Mouse (Mus musculus) heart, postnatal 4 days (tissue): Measurements from ENCODE around the gene Begain. TPM values are rescaled to one million over a fixed set of nuclear protein-coding genes. Genes with fewer than 3 reads are reported as not detected.
A peak's percentile ranks its signal among the peaks of the same experiment; 100 is the strongest.

Experiments used
- DNase-seq: peaks from one replicate; pipeline ENCODE4 v3.0.0; 2021
- total RNA-seq, 2 experiments: library from RNA; stranded (reverse); gene quantifications; 2 replicates each; pipeline ENCODE4 v1.2.3; 2021

Begain gene
- total RNA-seq, 2 experiments from 2014 or later, result 2.1 to 2.6 TPM

DNA sequence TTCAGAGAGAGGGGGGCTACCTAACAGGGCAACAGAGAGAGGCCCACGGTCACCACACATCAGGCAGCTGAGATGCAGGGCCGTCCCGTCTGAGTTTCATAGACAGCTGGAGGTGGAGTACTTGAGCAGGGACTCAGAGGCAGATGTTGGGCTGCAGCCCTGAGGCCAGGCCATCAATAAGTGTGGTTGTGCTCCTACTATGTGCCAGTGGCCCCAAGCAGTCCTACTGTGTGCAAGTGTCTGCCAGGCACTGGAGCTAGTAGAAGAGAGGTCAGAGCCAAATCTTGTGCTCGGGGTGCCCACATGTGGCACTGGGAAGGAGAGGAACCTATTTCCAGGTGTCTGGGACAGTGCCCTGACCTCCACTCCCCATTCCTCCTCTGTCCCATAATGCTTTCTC lies 18.1 kb downstream of the Begain start:
- DNase-seq, result no peak

DNA sequence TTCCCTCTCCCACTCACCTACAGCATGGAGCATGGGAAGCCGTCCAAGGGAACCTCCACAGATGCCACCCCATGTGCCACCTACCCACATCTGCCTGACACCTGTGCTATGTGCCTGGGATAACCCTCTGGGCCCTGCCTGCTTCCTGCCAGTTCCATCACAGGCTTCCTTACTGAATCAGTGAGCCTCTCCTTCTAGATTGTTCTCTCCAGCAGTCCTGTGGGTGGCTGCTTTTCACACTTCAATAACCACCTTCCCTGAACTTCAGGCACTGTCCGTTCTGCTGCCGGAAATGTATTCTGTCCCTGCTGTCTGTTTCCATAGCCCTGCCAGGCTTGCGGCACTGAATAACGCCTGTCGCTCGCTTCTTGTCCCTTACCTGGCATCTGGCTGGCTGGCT lies 22.4 kb downstream of the Begain start:
- no peak for DNase-seq

DNA sequence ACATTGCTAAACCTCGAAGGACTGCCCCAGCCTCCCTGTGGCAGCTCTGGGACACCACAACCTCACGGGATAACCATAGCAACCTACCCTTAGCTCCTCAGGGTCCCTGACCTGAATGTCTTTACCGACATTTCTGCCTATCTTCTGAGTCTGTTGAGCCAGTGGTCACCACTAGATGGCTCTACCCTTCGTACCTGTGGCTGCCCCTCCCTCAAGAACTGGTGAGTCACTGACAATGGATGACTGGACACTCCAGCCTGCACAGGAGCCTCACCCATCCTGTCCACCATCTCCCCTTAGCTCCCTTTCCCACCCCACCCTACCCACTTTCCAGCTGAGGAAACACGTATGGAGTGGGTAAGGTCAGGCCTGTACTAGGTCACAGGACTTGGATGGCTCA lies 23.5 kb downstream of the Begain start:
- no peak for DNase-seq

DNA sequence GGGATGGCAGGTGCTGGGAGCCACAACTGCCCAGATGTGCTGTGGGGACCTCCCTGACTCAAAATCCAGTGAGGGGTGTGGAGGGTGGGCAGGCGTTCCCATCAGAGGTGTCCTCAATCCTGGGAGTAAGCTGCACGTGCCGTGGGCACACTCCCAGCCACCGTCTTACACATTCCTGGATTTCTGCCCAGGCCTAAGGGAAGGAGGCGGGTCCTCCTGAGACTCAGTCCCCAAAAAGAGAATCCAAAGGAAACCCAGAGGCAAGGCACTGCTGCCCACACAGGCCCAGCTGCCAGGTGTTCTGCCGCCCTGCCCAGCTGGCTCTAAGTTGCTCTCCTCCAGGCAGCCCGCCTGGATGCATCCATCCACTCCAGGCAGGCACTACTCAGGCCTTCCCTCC lies 28.7 kb downstream of the Begain start:
- no peak for DNase-seq

DNA sequence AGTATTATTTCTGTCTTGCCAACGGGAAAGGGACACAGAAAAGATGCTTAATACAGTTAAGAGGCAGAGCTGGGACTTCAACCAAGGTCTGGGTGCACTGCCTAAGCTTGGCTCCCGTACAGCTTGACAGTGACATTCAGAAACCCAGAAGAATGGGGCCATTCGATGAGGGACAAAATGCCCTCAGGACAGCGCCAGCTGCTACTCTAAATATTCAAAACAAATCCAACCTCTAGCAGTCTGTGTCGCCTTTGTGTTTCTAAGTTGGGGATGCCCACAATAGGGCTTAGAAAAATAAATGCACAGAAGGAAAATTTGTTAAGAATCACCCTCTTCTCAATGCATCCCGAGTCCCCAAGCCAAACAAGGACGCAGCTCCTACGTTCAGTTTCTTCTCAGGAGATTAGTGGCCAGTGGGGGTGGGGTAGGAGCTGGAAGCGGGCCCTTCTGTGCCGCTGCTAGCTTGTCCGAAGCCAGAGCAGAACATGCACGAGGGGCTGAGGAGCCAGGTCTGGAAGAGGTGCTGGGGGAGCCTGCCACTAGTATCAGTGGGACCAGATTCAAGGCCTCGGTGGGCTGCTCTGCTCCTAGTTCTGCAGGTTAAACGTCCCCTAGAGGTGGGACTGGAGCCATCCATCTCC lies 29.7 kb downstream of the Begain start:
- DNase-seq, result no peak

DNA sequence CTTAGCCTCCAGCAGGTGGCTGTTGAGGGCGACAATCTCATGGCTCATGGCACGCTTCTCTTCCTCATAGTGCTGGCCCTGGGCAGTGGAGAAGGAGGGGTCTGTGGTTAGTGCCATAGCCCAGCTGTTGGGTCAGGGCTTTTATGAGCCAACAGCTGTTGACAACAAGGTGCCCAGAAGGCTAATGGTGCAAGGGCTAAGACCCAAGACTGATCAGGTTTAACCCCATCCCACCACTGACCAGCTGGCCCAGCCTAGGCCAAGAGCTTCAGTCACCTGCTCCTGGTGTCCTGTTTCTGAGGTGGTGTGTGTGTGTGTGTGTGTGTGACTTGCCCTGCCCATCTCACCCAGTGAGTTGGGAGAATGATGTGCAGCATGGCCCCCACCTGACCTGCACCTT lies 31.0 kb downstream of the Begain start:
- no peak for DNase-seq

DNA sequence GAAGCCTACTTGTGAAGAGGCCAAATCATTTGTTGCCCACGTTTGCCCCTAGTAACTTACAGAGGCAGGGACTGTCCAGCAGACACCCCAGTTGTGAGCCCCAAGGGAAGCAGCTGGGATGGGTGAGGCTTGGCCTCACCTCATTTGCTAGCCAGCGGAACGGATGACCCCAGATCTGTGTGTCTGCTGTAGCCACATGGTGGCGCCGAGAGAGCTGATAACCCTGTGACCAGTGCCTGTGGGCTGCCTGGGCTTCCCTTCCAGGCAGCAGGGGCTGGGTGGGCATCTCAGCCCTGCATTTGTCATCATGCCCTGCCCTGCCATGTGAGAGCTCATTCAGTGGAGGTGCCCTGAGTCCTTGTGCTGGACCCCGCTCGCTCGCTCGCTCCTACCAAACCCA lies 44.2 kb downstream of the Begain start:
- no peak for DNase-seq

DNA sequence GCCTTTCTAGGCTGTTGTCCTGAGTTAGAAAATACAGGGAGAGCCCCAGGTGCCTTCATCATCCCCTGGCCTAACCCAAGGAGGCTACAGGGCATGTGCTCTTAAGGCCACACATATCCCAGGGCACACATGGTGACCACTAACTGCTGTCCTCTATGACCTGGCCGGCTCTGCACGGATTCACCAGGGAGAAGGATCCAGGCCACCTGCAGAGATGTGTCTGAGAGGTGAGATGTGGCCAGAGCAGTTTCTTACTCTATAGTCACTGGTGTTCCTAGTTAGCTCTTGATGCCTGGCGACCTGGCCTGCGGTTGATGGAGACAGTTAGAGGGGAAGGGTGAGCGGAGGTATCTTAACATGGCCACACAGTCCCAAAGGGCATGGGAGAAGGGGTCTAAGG lies 45.1 kb downstream of the Begain start:
- no peak for DNase-seq

DNA sequence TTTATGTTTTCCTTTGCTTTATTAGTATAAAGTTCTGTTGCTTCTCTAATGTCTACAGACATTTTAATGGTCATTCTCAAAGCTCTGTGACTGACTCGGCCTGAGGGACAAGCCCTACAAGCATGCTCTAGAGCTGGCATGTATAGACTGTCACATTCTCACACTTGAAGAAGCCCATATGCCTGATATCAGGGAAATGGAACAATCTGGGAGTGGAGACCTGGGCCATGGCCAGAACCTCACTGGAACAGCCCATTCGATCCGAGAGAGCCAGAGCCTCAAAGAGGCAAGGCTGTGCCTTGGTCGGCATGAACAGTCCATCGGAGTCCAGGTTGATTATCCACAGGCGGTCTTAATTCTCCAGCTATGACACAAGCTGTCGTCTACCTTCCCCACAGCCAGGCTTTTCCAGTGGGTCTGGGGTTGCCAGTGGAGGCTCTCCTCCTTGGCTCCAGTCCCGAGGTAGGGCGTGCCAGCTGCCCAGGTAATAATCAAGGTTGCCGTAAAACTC lies 45.8 kb downstream of the Begain start:
- DNase-seq, result no peak

DNA sequence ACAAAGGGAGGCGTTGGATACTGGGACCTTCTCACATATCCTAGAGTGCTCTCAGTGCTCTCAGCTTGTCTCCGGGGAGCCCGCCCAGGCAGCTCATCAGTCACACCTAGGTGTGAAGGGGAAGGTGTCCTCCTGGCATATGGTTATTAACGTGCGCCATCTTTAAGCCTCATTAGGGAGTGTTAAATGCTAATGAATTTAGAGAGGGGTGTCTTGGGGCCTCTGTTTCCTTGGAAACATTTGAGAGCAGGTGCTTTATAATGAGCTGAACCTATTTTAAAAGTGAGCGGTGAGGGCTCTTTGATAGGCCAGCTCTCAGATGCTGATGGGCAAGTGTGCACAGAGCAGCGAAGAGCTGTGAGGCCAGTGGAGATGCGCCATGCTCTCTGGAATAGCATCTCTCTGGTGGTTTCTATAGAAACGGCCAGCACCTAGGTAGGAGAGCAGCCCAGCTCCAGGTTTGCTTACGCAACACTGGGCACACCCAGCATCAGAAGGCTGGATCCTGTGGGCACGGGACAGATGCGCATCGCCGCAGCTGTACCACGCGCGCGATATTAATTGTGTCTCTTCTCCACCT lies 57.9 kb downstream of the Begain start:
- no peak for DNase-seq

DNA sequence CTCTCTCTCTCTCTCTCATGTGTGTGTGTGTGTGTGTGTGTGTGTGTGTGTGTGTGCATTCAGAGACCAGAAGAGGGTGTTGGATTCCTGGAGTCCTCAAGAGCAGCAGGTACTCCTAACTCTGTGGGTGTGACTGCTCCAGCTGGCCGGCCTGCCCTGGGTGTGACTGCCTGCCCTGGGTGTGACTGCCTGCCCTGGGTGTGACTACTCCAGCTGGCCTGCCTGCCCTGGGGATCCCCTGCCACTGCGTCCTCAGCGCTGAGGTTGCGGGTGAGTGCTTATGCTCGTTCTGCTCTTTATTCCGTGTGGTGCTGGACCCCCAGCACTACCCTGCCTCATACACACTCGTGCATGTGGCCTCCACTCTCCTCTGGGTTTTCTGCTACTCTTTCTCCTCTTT lies 65.0 kb downstream of the Begain start:
- DNase-seq, result no peak

DNA sequence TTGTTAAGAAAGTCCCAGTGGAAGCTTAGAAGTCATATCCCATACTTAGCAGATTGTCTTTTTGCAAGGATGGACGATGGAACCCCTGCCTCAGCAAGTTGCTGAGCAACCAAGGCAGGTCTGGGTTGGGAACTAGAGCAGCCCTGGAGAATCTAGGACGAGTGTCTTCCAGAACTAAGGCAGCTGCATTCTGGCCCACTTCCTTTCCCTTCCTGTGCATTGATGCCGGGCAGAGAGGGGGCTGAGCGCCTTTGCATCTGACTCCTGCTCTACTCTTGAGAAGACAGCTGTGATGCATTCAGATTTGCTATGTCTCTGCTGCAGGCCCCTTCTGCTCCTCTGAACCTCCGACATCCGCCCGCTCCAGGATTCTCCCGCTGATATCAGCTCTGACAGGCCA lies 70.8 kb downstream of the Begain start:
- no peak for DNase-seq

DNA sequence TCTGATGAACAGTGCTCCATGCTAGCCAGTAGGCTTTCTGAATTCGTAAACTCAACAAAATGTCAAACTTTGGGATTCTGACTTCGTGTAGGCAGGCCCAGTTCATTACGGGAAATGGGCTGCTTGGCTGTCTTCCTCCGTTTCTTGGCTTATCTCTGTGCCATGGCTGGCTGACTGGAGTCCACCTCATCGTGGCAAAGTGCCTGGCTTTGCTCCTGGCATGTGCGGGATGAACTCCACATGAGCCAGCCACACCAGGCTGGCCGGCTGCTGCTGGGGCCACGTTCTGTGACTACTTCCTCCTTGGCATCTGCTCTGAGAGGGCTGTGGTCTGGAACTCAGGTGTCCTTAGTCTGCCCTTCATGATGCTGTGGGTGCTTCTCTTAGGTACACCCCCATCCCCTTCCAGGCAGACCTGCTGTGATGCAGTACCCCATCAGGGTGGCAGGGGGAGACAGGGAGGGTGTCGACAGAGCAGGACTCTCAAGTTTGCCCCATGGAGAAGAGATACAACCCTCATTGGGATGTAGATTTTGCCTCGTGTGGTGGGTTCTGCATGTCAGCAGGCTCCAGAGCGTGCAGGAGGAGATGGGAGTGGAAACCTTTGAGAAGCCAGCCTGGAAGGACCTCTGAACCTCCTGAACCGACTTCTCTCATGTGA lies 71.9 kb downstream of the Begain start:
- DNase-seq, result no peak

DNA sequence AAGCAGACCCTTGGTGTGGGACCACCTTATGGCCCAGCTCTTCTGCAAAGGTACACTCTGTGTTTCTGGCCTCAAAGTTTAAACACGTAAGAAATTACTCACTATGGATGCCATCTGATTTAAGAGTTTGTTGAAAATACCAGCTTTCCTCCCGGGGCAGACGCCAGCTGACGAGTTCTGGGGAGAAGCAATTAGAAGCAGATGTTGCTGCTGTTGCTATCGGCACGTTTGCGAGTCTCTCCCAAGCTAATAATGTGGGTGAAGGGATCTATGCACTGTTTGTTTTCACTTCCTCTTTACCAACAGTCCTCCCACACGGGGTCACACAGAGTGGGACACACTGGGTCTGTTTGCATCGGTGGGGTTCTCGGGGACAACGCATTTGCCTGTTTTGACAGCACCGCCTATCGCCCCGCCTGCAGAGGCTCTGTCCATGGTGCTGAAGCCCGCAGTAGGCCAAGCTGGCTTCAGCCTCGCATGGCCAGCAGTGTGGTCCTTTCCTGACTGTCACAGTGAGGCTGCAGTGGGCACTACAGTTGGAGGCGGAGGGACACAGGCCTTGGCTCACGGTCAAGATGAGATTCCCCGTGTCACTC lies 73.5 kb downstream of the Begain start:
- DNase-seq, result peak; percentile 91

DNA sequence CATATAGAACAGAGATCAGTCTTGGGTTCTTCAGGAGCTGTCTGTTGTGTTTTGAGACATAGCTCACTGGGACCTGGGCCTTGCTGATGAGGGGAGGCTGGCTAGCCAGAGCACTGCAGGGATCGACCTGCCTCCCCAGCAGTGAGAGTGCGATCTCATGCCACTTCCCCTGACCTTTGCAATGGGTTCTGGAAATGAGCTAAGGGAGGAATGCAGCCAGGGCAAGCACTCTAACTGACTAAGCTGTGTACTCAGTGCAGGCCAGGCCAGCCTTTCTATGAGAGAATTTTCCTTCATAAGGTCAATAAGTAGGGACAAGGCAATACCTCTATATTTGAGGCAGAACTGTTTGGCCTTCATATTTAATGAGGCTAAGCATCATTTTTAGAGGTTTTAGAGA lies 75.0 kb downstream of the Begain start:
- no peak for DNase-seq

DNA sequence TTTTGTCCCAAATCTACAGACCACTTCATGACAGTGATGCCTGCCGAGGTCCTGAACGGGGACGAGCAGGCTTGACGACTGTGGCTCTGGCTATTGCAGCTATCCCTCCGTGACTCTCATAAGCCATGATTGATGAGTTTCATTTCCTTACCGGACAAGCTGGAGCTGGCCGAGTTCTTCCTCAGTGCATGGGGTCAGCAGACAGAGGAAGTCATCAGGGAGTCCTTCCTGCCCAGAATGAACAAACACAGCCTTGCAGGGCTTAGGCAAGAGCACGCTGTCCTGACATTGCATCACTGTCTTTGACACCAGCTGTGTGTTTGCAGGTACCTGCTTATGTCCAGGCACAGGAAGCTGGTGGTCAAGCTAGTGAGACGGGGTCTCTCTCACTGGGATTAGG lies 77.6 kb downstream of the Begain start:
- DNase-seq, result no peak

DNA sequence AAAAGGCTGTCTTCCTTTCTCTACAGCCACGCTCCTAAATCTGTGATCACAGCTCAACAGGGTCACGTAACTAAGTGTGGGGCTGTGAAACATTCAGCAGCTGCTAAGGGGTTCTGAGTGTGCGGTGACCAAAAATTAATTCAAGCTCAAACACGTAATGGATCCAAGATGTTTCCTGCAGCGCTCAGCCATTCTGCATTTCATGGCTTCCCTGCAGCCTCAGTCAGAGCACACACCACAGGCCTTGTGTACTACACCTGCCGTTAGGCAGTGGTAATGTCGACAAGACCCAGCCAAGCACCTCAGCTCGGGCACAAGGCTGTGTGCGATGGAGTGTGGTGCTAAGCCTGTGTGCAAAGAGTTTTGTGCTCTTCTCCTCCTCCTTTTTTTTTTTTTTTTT lies 80.6 kb downstream of the Begain start:
- no peak for DNase-seq

DNA sequence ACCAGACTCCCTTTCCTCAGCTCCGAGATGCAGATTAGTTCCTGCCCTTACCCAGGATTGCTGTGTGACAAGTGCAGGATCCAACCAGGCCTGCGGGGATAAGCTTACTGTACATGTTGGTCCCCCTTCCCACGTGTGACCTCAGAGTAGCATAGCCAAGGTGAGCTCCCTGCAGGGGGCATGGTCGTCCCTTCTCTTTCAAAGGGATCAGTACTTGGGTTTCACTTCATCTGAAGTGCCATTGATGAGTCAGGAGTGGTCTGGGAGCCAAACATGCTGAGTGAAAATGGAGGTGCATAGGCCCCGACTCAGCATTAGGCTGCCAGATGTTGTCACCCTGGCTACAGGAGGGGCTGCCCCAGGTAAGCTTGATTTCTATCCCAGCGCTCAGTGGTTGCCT lies 83.0 kb downstream of the Begain start:
- DNase-seq, result no peak

DNA sequence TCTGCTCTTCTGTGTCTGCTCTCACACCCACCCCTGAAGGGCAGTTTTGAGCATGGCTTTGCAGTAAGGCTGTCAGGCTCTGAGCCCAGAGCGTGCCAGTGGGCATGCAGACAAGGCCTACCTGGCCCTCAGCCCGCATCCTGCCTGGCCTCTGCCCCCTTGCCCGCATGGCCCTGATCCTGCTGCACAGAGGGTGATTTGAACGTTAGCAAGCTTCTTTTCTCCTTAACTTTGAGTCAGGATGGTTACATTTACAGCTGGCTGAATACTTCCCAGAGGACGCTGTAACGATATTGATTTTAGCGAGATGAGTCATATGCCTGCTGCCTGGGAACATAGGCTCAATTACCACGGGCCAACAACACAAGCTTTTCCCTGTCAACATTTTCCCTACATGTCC lies 83.5 kb downstream of the Begain start:
- DNase-seq, result no peak

DNA sequence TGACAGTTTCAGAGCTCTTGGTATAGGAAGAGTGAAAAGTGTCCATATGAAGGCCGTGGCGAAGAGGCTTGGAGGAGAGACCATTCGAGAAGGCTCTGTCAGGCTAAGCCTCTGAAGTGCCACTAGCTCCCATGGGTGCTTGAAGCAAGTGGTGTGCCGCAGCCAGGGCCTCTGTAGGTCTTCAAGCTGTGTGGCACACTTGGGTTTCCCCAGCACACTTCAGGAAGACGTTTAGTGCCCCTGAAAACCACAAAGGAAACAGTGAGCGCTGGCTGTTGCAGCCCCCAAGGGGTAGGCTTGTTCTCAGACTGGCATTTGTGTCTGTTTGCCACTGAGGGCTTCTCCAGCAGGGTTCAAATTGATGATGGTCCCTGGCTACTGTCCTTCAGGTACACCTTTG lies 84.5 kb downstream of the Begain start:
- DNase-seq, result no peak

DNA sequence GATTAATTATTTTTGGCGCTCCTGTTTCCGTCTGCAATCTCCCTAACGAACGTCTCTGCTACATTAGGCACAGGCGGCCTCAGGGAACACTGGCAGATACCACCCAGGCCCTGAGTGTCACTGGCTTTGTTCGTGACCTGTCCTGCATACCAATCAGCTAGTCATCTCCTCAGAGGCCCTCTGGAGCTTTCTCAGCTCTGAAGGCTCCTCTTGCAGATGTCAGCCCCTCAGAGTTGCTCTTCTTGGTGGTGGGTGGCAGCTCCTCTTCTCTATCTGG lies 85.4 kb downstream of the Begain start:
- DNase-seq, result no peak
